Mouse (Mus musculus): ENCODE measurements around the gene Il1a. TPM values are rescaled to one million over a fixed set of nuclear protein-coding genes. Genes with fewer than 3 reads are reported as not detected.

The Il1a gene
- polyA plus RNA-seq, 1 experiment from 2014 or later = 35.6 TPM

DNA sequence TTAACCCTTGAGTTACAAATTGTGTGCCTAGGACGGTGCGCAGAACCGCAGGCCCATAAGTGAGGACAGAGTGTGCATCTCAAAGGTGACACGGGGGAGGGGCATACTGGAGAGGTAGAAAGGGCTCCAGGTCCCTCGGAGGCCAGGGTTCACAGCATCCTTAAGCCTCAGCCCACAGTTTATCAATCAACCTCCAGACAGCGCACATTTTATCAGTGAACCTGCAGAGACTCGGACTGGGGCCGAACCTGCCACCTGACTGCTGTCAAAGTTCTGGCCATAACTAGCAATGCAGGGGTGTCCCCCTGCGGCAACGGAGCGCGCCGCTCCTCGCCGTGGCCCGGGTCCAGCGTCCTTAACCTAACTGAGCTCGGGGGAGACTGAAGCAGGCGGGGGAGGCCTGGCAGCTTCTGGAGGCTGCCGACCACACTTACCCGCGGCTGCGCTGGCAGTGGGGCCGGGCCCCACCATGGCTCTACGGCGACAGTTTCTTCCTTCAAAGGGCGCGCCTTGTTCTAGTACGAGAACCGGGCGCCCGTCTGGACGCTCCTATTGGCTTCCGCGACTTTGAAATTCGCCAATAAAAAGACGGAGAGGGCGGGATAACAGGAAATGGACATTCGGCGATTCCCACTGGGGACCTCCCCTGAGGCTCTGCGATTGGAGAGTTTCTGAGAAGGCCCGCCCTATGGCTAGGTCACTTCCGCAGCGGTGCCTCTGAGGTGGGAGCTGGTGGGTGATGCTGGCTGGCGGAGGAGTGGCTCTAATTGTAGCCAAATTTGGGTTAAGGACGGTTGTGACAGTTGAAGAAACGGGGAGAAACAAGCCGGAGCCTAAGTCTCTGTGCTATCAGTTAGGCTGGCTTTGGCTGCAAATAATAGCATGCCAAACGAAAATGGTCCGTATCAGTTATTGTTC is 12.8 kb downstream of the Il1a start, which contains the start of gene Ckap2l:
Ckap2l (minus strand) TSS at position 542 of the 918 bp plus-strand sequence.
- peak within 1 kb of the TSS; percentile 89 for H3K27ac ChIP-seq
- H3K4me3 ChIP-seq (ENCODE audit: inconsistent target) = peak within 1 kb of the TSS; percentile 73
- 2% methylated on average over 50 of the region's 50 CpGs for WGBS (ENCODE audit: missing documents)
- peaks cover 28% of the 10 kb centered on the region for H3K79me2 ChIP-seq (ENCODE audit: inconsistent target)
- H3K36me3 ChIP-seq (ENCODE audit: inconsistent target) = no peaks in the 10 kb centered on the region

GRCm38 (mm10) chr2:129296086-129296485 is 13.7 kb downstream of the Il1a start:
- Histone ChIP-seq H3K27ac (peak overlapping the region; percentile 89; the same call in 1 of the 2 replicates), H3K4me3 (ENCODE audit: inconsistent target) (peak overlapping the region; percentile 73), H3K36me3 (ENCODE audit: inconsistent target) (no peaks in the 10 kb centered on the region), H3K79me2 (ENCODE audit: inconsistent target) (peaks cover 31% of the 10 kb centered on the region)
- WGBS (ENCODE audit: missing documents) = 71% methylated on average over 4 of the region's 5 CpGs

DNA sequence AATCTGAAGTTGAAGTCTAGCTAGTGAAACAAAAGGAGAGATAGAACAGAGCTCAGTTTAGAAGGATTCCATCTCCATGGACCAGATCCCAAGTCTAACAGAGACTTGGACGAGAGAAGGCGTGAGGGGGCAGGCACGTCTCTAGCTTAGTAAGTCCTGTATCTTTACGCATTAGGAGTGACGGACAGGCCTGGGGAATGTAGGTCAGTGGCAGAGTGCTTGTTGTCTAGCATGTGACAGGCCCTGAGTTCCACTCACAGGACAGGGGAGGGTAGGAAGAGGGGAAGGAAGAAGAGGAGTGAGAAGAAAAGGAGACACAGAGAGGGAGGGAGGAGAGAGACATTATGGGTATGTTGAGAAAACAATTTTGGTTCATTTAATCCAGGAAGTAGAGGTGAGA is 14.7 kb downstream of the Il1a start:
- WGBS (ENCODE audit: missing documents) = 90% methylated on average over 5 of the region's 5 CpGs
- peaks cover 32% of the 10 kb centered on the region for H3K79me2 ChIP-seq (ENCODE audit: inconsistent target)
- H3K4me3 ChIP-seq (ENCODE audit: inconsistent target) = no peak overlapping the region
- no peaks in the 10 kb centered on the region for H3K36me3 ChIP-seq (ENCODE audit: inconsistent target)
- H3K27ac ChIP-seq = no peak overlapping the region

DNA sequence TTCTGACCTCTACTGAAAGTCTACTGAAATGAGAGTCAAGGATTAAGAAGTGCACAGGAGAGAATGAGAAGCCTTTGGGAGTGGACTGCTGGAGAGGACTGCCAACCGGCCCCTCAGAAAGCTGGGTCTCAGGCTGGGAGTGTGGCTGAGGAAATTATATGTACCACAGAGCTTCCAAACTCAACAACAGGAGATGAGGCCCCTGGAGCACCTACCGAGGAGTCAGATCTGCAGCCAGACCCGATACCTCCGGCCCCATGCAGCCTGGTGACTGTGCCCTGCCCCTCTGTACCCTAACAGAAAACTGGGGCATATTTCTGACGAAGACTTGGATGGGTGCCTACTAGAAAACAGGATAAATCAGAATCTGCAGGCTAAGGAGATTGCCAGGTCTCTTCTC is 35.9 kb downstream of the Il1a start:
- Histone ChIP-seq H3K79me2 (ENCODE audit: inconsistent target) (no peaks in the 10 kb centered on the region), H3K27ac (no peak overlapping the region), H3K4me3 (ENCODE audit: inconsistent target) (no peak overlapping the region), H3K36me3 (ENCODE audit: inconsistent target) (no peaks in the 10 kb centered on the region)
- 97% methylated on average over 5 of the region's 5 CpGs for WGBS (ENCODE audit: missing documents)

- H3K36me3 ChIP-seq (ENCODE audit: inconsistent target) = no peaks in the 10 kb centered on the region
- 90% methylated on average over 3 of the region's 9 CpGs for WGBS (ENCODE audit: missing documents)
- H3K4me3 ChIP-seq (ENCODE audit: inconsistent target) = no peak overlapping the region
- H3K79me2 ChIP-seq (ENCODE audit: inconsistent target) = no peaks in the 10 kb centered on the region
- H3K27ac ChIP-seq = no peak overlapping the region
Observed at GRCm38 (mm10) chr2:129270621-129271020, 39.2 kb downstream of the Il1a start.

GRCm38 (mm10) chr2:129269986-129270385 is 39.8 kb downstream of the Il1a start:
- H3K36me3 ChIP-seq (ENCODE audit: inconsistent target) = no peaks in the 10 kb centered on the region
- H3K79me2 ChIP-seq (ENCODE audit: inconsistent target) = no peaks in the 10 kb centered on the region
- no peak overlapping the region for H3K27ac ChIP-seq
- WGBS (ENCODE audit: missing documents) = 99% methylated on average over 5 of the region's 5 CpGs
- H3K4me3 ChIP-seq (ENCODE audit: inconsistent target) = no peak overlapping the region

- Histone ChIP-seq H3K79me2 (ENCODE audit: inconsistent target) (no peaks in the 10 kb centered on the region), H3K27ac (no peak overlapping the region), H3K4me3 (ENCODE audit: inconsistent target) (no peak overlapping the region), H3K36me3 (ENCODE audit: inconsistent target) (no peaks in the 10 kb centered on the region)
- WGBS (ENCODE audit: missing documents) = 97% methylated on average over 12 of the region's 12 CpGs
Observed at GRCm38 (mm10) chr2:129269161-129269643, 40.6 kb downstream of the Il1a start.

DNA sequence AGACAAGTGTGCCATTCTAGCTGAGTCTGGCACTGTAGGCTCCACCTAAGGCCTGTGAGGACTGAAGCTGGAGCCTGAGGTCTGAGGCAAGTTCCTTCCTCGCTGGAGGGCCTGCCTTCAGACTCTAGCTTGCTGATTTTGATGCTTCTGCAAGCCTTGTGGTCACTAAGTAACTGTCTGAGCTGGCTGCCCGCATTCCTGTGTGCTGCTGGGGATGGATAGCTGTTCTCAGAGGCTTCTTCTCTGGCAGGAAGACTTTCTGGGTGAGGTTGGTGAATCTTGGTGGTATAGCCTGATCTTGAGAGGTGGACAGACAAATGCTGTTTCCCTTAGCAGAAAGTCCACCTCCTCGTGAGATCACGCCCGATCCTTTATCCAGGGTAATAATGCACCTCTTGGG is 42.0 kb downstream of the Il1a start:
- 89% methylated on average over 5 of the region's 5 CpGs for WGBS (ENCODE audit: missing documents)
- Histone ChIP-seq H3K27ac (no peak overlapping the region), H3K36me3 (ENCODE audit: inconsistent target) (no peaks in the 10 kb centered on the region), H3K79me2 (ENCODE audit: inconsistent target) (no peaks in the 10 kb centered on the region), H3K4me3 (ENCODE audit: inconsistent target) (no peak overlapping the region)

- Histone ChIP-seq H3K27ac (no peak overlapping the region), H3K36me3 (ENCODE audit: inconsistent target) (no peaks in the 10 kb centered on the region), H3K4me3 (ENCODE audit: inconsistent target) (no peak overlapping the region), H3K79me2 (ENCODE audit: inconsistent target) (no peaks in the 10 kb centered on the region)
- WGBS (ENCODE audit: missing documents) = 82% methylated on average over 7 of the region's 7 CpGs
Observed at GRCm38 (mm10) chr2:129265316-129265715, 44.5 kb downstream of the Il1a start.

DNA sequence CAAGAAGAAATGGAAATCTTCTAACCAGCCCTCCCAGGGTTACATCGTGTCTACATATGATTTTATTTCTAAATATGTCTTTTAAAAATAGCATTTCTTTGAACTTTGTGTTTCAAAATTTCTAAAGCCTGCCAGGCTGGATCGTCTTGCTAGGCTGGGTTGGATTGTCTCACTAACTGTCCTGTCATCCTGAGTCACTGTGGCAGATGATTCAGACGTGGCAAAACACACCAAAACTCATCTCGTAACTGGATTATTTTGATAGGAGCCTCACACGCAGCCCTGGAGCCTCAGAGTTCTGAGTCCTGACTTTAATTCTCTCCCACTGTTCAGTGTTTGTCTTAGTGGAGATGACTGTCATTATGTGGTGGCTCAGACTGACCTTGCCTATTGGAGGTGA is 46.7 kb downstream of the Il1a start:
- Histone ChIP-seq H3K79me2 (ENCODE audit: inconsistent target) (no peaks in the 10 kb centered on the region), H3K27ac (peak overlapping the region; percentile 13; the same call in 1 of the 2 replicates), H3K36me3 (ENCODE audit: inconsistent target) (no peaks in the 10 kb centered on the region), H3K4me3 (ENCODE audit: inconsistent target) (no peak overlapping the region)
- WGBS (ENCODE audit: missing documents) = 30% methylated on average over 5 of the region's 5 CpGs

DNA sequence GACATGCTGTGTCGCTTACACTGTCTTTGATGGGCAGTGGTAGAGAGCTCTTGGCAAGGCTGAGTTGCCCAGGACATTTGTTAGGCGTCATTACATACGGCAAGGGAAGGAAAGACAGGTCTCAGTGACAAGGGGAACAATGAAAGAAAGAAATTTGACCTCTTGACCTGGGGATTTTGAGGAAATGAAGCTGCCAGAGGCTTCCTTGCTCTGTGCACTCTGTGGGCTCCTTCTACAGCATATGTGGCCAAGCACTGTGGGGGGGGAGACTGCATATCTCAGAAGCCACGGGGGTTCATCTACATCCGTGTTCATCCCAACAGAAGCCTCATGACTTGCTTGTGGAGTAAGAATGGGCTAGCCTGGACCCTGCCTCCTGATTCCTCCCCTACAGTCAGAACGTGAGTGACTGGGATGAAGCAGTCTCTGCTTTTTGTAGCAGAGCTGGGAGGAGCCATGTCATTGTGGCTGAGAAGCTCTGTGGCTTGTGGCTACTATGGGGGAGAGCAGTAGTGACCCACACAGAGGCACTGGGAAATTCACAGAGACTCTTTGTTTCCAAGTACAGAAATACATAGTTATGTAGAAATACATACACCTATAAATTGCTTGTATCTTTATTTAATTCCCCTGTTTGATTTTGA is 48.5 kb downstream of the Il1a start:
- Histone ChIP-seq H3K79me2 (ENCODE audit: inconsistent target) (no peaks in the 10 kb centered on the region), H3K4me3 (ENCODE audit: inconsistent target) (no peak overlapping the region), H3K27ac (no peak overlapping the region), H3K36me3 (ENCODE audit: inconsistent target) (no peaks in the 10 kb centered on the region)
- 18% methylated on average over 6 of the region's 6 CpGs for WGBS (ENCODE audit: missing documents)

- H3K27ac ChIP-seq = no peak overlapping the region
- no peaks in the 10 kb centered on the region for H3K36me3 ChIP-seq (ENCODE audit: inconsistent target)
- H3K4me3 ChIP-seq (ENCODE audit: inconsistent target) = no peak overlapping the region
- no peaks in the 10 kb centered on the region for H3K79me2 ChIP-seq (ENCODE audit: inconsistent target)
- 95% methylated on average over 3 of the region's 3 CpGs for WGBS (ENCODE audit: missing documents)
Observed at GRCm38 (mm10) chr2:129260646-129261045, 49.1 kb downstream of the Il1a start.

GRCm38 (mm10) chr2:129258475-129259211 is 51.1 kb downstream of the Il1a start:
- Histone ChIP-seq H3K27ac (no peak overlapping the region), H3K36me3 (ENCODE audit: inconsistent target) (no peaks in the 10 kb centered on the region), H3K79me2 (ENCODE audit: inconsistent target) (no peaks in the 10 kb centered on the region), H3K4me3 (ENCODE audit: inconsistent target) (no peak overlapping the region)
- WGBS (ENCODE audit: missing documents) = 46% methylated on average over 7 of the region's 7 CpGs

GRCm38 (mm10) chr2:129258056-129258455 is 51.7 kb downstream of the Il1a start:
- H3K36me3 ChIP-seq (ENCODE audit: inconsistent target) = no peaks in the 10 kb centered on the region
- no peaks in the 10 kb centered on the region for H3K79me2 ChIP-seq (ENCODE audit: inconsistent target)
- WGBS (ENCODE audit: missing documents) = 96% methylated on average over 3 of the region's 3 CpGs
- H3K4me3 ChIP-seq (ENCODE audit: inconsistent target) = no peak overlapping the region
- H3K27ac ChIP-seq = no peak overlapping the region
